Mouse (Mus musculus) neural tube, embryonic 11.5 days (tissue): ENCODE data around the gene Ccna2. TPM values are rescaled to one million over a fixed set of nuclear protein-coding genes. Genes with fewer than 3 reads are reported as not detected.

ENCODE experiments used
- ATAC-seq: fragments of 200-750 bp; cut with Nextera tagmentation; 2 replicates; pipeline ENCODE4 v1.8.0; 2017; ENCODE audit warnings: moderate number of reproducible peaks, mild to moderate bottlenecking, moderate TSS enrichment, moderate library complexity; ENCODE audit not compliant: insufficient read depth, low FRiP score, low TSS enrichment
- DNase-seq: peaks from one replicate; pipeline ENCODE4 v3.0.0-alpha.2; 2015; ENCODE audit warnings: low spot score
- H3K27ac ChIP-seq: fragments of 300-500 bp; sonication (generic); 2 replicates; pipeline ENCODE4 v1.5.1; 2014; ENCODE audit warnings: low read depth, mild to moderate bottlenecking, low read length
- H3K27me3 ChIP-seq: fragments of 300-500 bp; sonication (generic); 2 replicates; pipeline ENCODE4 v1.6.1; 2014; ENCODE audit warnings: mild to moderate bottlenecking, low read length, mixed read lengths; ENCODE audit not compliant: control insufficient read depth, insufficient read depth
- H3K36me3 ChIP-seq: fragments of 300-500 bp; sonication (generic); 2 replicates; pipeline ENCODE4 v1.6.1; 2014; ENCODE audit warnings: mild to moderate bottlenecking, low read length, moderate library complexity, mixed read lengths; ENCODE audit not compliant: control insufficient read depth, insufficient read depth
- H3K4me1 ChIP-seq: fragments of 300-500 bp; sonication (generic); 2 replicates; pipeline ENCODE4 v1.6.1; 2014; ENCODE audit warnings: low read length, mixed read lengths; ENCODE audit not compliant: control insufficient read depth, insufficient read depth
- H3K4me2 ChIP-seq: fragments of 300-500 bp; sonication (generic); 2 replicates; pipeline ENCODE4 v1.6.1; 2014; ENCODE audit warnings: low read depth, mild to moderate bottlenecking, moderate library complexity
- H3K4me3 ChIP-seq: fragments of 300-500 bp; sonication (generic); 2 replicates; pipeline ENCODE4 v1.5.1; 2014; ENCODE audit warnings: low read depth, low read length
- H3K9ac ChIP-seq: fragments of 300-500 bp; sonication (generic); 2 replicates; pipeline ENCODE4 v1.6.1; 2014; ENCODE audit warnings: mild to moderate bottlenecking, low read length
- H3K9me3 ChIP-seq: fragments of 300-500 bp; sonication (generic); 2 replicates; pipeline ENCODE4 v1.6.1; 2016; ENCODE audit warnings: low read length; ENCODE audit not compliant: control insufficient read depth
- WGBS: fragments of 180-500 bp; shearing (Covaris S2); extraction: QIAGEN DNeasy Blood & Tissue Kit; methylation state at CpG from one replicate; pipeline ENCODE4 v1.1.7; 2014; 5-methylcytosine and 5-hydroxymethylcytosine counted together
- polyA plus RNA-seq: library from polyadenylated mRNA; unstranded; fragments of >200 nt; fragmentation: Nextera tagmentation; extraction: Ambion mirVana; gene quantifications from 2 replicates; pipeline ENCODE4 v1.2.1, GENCODE M21; 2014

Gene Ccna2
- polyA plus RNA-seq, 1 experiment from 2014 or later = 248 TPM

- Histone ChIP-seq H3K4me1 (no peaks in the 10 kb centered on the region), H3K4me2 (no peak overlapping the region), H3K9me3 (no peaks in the 10 kb centered on the region), H3K27ac (no peak overlapping the region), H3K4me3 (no peak overlapping the region), H3K36me3 (no peaks in the 10 kb centered on the region), H3K9ac (no peak overlapping the region), H3K27me3 (peaks cover 2% of the 10 kb centered on the region; the same call in 1 of the 2 replicates)
- ATAC-seq (no peak), DNase-seq (no peak)
- 76% methylated on average over 5 of the region's 5 CpGs for WGBS
Measured at GRCm38 (mm10) chr3:36530781-36531180, 41.2 kb downstream of the Ccna2 start.

- H3K4me2 ChIP-seq = no peak overlapping the region
- peaks cover 2% of the 10 kb centered on the region; the same call in 1 of the 2 replicates for H3K27me3 ChIP-seq
- H3K36me3 ChIP-seq = no peaks in the 10 kb centered on the region
- H3K9ac ChIP-seq = no peak overlapping the region
- WGBS = 86% methylated on average over 6 of the region's 6 CpGs
- no peak overlapping the region for H3K27ac ChIP-seq
- no peak overlapping the region for H3K4me3 ChIP-seq
- DNase-seq (no peak), ATAC-seq (no peak)
- H3K9me3 ChIP-seq = no peaks in the 10 kb centered on the region
- no peaks in the 10 kb centered on the region for H3K4me1 ChIP-seq
Measured at GRCm38 (mm10) chr3:36530345-36530744, 41.6 kb downstream of the Ccna2 start.

GRCm38 (mm10) chr3:36524466-36524865, 47.5 kb downstream of the Ccna2 start:
- no peak for ATAC-seq
- no peak overlapping the region for H3K9ac ChIP-seq
- no peak overlapping the region for H3K4me2 ChIP-seq

GRCm38 (mm10) chr3:36522137-36522536, 49.8 kb downstream of the Ccna2 start:
- Histone ChIP-seq H3K4me3 (no peak overlapping the region), H3K27me3 (peaks cover 23% of the 10 kb centered on the region), H3K36me3 (no peaks in the 10 kb centered on the region), H3K4me1 (no peaks in the 10 kb centered on the region), H3K9ac (no peak overlapping the region), H3K27ac (no peak overlapping the region), H3K9me3 (no peaks in the 10 kb centered on the region), H3K4me2 (peak overlapping the region; percentile 82)
- no peak for ATAC-seq
- 6% methylated on average over 4 of the region's 4 CpGs for WGBS
- DNase-seq = no peak

More at GRCm38 (mm10) chr3:36524466-36524865, 47.5 kb downstream of the Ccna2 start:
- Histone ChIP-seq H3K9me3 (no peaks in the 10 kb centered on the region), H3K4me3 (no peak overlapping the region), H3K4me1 (no peaks in the 10 kb centered on the region), H3K27ac (no peak overlapping the region), H3K27me3 (peaks cover 23% of the 10 kb centered on the region), H3K36me3 (no peaks in the 10 kb centered on the region)
- WGBS = 91% methylated on average over 3 of the region's 3 CpGs
- no peak for DNase-seq

GRCm38 (mm10) chr3:36521073-36522060, 50.6 kb downstream of the Ccna2 start, which contains the start of gene Gm11549:
Gene Gm11549 (minus strand): TSS chr3:36521813.
- peak; percentile 31; the same call in 1 of the 2 replicates for ATAC-seq
- peaks cover 23% of the 10 kb centered on the region for H3K27me3 ChIP-seq
- no peaks in the 10 kb centered on the region for H3K4me1 ChIP-seq
- no peaks in the 10 kb centered on the region for H3K9me3 ChIP-seq
- H3K4me3 ChIP-seq = peak within 1 kb of the TSS; percentile 42
- peak; percentile 54 for DNase-seq
- WGBS = under 1% methylated on average over 51 of the region's 51 CpGs
- no peak within 1 kb of the TSS for H3K27ac ChIP-seq
- no peaks in the 10 kb centered on the region for H3K36me3 ChIP-seq
- peak within 1 kb of the TSS; percentile 56 for H3K9ac ChIP-seq
- H3K4me2 ChIP-seq = peak within 1 kb of the TSS; percentile 82

GRCm38 (mm10) chr3:36516196-36516595, 55.8 kb downstream of the Ccna2 start:
- Histone ChIP-seq H3K27me3 (peaks cover 12% of the 10 kb centered on the region), H3K36me3 (no peaks in the 10 kb centered on the region), H3K9me3 (no peaks in the 10 kb centered on the region), H3K4me1 (no peaks in the 10 kb centered on the region), H3K27ac (no peak overlapping the region), H3K9ac (no peak overlapping the region), H3K4me3 (no peak overlapping the region), H3K4me2 (no peak overlapping the region)
- 86% methylated on average over 9 of the region's 9 CpGs for WGBS
- DNase-seq = no peak
- ATAC-seq = no peak

Other genes with a start within 250 kb of the Ccna2 start
- gene Anxa5, start 96.3 kb downstream of the Ccna2 start, polyA plus RNA-seq = 133 and 137 TPM in 2 replicates
- 0.37 TPM in 1 of 2 replicates, not detected in the other for gene 1810062G17Rik, start 96.2 kb downstream of the Ccna2 start, polyA plus RNA-seq
- 0.11 and 0.16 TPM in 2 replicates for gene Gm11549, start 50.3 kb downstream of the Ccna2 start, polyA plus RNA-seq
- gene Exosc9, start 19.5 kb downstream of the Ccna2 start, polyA plus RNA-seq = 97.4 and 105 TPM in 2 replicates
- 17.2 and 17.3 TPM in 2 replicates for gene Bbs7, start 41.3 kb upstream of the Ccna2 start, polyA plus RNA-seq
- 5.3 and 6.9 TPM in 2 replicates for gene Trpc3, start 118.0 kb upstream of the Ccna2 start, polyA plus RNA-seq